Mouse (Mus musculus): ENCODE measurements around the gene Tap1.
A peak's percentile ranks its signal among the peaks of the same experiment; 100 is the strongest.
"Not testable (repeated sequence)": the region's sequence is repeated elsewhere in the genome, so short reads cannot be mapped to it uniquely, and the experiment has no call there.

Tap1 gene

GRCm38 (mm10) chr17:34187261-34187916 is at the start of gene Tap1, which contains the start of gene Psmb9:
Gene Tap1, plus strand, starts transcription at chr17:34187553.
Gene Psmb9, minus strand, starts transcription at chr17:34187764.
- peak; percentile 99 for DNase-seq (ENCODE audit: low read depth)

- no peak for DNase-seq (ENCODE audit: low read depth)
Measured at GRCm38 (mm10) chr17:34137601-34138000, 49.8 kb upstream of the Tap1 start.

- DNase-seq (ENCODE audit: low read depth) = no peak
Measured at GRCm38 (mm10) chr17:34138655-34139054, 48.7 kb upstream of the Tap1 start.

GRCm38 (mm10) chr17:34139416-34139815 is 47.9 kb upstream of the Tap1 start:
- DNase-seq (ENCODE audit: low read depth) = peak; percentile 42

DNA sequence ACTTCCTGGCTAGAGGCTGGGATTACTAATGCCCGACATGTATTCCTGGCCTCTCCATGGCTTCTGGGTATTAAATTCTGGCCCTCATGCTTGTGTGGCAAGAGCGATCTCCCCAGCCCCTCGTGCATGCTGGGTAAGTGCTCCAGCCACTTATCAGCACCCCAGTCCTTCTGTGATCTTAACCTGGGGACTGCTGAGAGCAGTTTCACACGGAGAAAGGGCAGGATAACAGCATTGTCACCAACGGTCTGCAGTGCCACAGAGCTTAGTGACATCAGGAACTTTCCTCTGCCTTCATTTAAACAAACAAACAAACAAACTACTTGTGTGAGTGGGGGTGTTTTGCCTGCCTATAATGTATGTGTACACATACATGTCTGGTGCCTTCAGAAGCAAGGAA is 47.1 kb upstream of the Tap1 start:
- no peak for DNase-seq (ENCODE audit: low read depth)

DNA sequence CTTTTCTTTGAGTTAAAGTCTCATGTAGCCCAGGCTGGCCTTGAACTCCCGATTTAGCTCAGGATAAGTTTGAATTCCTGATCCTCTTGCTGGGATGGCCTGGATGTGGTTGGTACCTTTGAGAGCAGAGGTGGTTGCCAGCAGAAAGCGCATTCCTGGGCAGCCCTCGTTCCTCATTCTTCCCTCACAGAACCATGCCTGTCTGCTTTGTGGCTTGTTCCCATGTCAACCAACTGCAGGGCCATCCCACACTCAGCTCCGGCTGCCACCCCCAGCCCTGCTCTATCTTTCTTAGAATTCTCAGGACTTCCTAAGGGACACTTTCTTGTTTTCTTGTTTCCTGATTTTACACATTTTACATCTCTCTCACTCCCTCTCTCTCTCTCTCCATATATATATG is 45.9 kb upstream of the Tap1 start:
- DNase-seq (ENCODE audit: low read depth) = no peak

- DNase-seq (ENCODE audit: low read depth) = no peak
Measured at GRCm38 (mm10) chr17:34142456-34143010, 44.8 kb upstream of the Tap1 start.

GRCm38 (mm10) chr17:34143033-34143432 is 44.3 kb upstream of the Tap1 start, which contains the start of gene H2-DMb2:
Gene H2-DMb2, plus strand, starts transcription at chr17:34143307.
- no peak for DNase-seq (ENCODE audit: low read depth)

DNA sequence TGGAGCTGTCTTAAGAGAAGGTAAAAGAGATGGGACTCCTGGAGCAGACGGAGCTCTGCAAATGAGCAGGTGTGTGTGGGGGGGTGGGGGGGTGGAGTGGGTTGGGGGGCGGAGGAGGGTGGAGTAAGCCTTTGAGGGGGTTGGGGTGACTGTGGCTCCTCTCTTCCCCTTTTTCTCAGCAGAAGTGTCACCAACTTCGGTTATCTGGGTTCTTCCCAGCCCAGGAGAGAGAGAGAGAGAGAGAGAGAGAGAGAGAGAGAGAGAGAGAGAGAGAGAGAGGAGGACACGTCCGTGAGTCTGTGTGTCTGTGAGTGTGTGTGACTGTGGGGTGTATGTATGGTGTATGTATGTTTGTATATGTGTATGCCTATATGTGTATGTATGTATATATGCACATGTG is 43.9 kb upstream of the Tap1 start:
- no peak for DNase-seq (ENCODE audit: low read depth)

- not testable (repeated sequence) for DNase-seq (ENCODE audit: low read depth)
Measured at GRCm38 (mm10) chr17:34144221-34144620, 43.1 kb upstream of the Tap1 start.

- DNase-seq (ENCODE audit: low read depth) = no peak
Measured at GRCm38 (mm10) chr17:34144960-34145371, 42.4 kb upstream of the Tap1 start.

- peak; percentile 91 for DNase-seq (ENCODE audit: low read depth)
Measured at GRCm38 (mm10) chr17:34152923-34153322, 34.4 kb upstream of the Tap1 start, which contains the start of gene H2-DMb1. Gene H2-DMb1, plus strand, starts transcription at chr17:34153072.

- no peak for DNase-seq (ENCODE audit: low read depth)
Measured at GRCm38 (mm10) chr17:34155534-34155933, 31.8 kb upstream of the Tap1 start.

- peak; percentile 59 for DNase-seq (ENCODE audit: low read depth)
Measured at GRCm38 (mm10) chr17:34164202-34164895, 23.0 kb upstream of the Tap1 start.

- peak; percentile 38 for DNase-seq (ENCODE audit: low read depth)
Measured at GRCm38 (mm10) chr17:34165033-34165730, 22.2 kb upstream of the Tap1 start.

DNA sequence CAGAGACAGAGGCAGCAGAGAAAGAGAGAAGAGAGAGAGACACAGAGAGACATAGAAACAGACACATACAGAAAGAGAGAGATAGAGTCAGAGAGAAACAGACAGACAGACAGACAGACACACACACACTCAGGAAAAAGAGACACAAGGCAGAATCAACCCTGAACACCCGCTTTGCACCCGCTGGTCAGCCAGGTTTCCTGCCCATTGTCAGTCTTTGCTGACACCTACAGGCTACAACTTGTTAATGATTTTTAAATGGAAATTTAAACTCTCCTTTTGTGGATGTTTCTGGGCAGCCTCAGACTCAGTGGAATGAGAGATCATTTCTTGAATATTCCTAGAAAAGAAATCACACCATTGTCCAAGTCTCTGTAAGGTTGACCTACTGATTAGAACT is 18.1 kb upstream of the Tap1 start:
- DNase-seq (ENCODE audit: low read depth) = peak; percentile 83

GRCm38 (mm10) chr17:34170487-34170876 is 16.9 kb upstream of the Tap1 start:
- no peak for DNase-seq (ENCODE audit: low read depth)

- DNase-seq (ENCODE audit: low read depth) = peak; percentile 90
Measured at GRCm38 (mm10) chr17:34170877-34171498, 16.4 kb upstream of the Tap1 start.

- peak; percentile 21 for DNase-seq (ENCODE audit: low read depth)
Measured at GRCm38 (mm10) chr17:34172528-34172927, 14.8 kb upstream of the Tap1 start.

DNA sequence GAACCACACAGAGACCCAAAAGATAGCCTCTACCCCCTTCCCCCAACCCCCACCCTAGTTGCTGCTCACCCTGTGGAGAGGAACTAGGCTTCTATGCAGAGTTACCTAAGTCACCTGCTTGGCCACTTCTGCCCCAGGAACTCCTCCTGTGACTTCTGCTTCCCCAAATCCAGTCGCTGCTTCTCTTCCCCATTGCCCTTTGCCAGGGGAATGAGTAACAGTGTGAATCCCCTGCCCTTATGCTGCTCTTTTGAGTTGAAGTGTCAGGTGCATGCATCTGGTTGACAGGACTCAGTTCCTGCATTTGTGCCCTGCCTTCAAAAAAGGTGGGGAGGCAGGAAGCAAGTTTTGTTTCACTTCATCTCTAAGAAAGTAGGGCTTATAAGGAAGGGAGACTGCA is 13.3 kb upstream of the Tap1 start:
- no peak for DNase-seq (ENCODE audit: low read depth)

DNA sequence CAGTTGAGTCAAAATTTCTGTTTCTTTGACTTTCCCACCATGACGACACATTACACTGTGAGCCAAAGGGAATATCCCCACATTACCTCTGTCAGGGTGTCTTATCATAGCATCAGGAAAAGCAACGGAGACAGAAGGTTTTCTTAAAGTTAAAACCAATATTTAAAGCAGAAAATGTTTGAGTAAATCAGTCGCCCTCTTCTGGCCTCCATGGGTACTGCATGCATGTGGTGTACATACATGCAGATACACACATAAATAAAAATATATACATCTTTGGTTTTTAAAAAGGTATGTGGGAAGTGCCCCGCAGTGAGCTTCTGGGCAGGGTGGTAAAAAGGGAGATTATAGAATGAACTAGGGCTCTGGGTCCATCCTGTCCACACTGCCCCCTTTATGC is 10.2 kb upstream of the Tap1 start:
- peak; percentile 32 for DNase-seq (ENCODE audit: low read depth)

DNA sequence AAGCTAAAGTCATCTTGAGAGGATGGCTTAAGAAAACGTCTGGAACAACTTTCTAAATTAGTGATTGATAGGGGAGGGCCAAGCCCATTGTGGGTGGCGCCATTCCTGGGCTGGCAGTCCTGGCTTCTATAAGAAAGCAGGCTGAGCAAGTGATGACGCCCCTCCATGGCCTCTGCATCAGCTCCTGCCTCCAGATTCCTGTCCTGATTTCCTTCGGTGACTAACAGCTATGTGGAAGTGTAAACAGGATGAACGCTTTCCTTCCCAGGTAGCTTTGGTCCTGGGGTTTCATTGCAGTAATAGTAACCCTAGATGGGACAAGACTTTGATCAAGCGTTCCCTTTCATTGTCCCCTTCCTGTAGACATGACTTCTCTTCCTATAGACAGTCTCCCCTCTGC is 8.3 kb upstream of the Tap1 start:
- DNase-seq (ENCODE audit: low read depth) = no peak

Data from NIH3T3 (cell line).